Mouse (Mus musculus): ENCODE data around the gene BC049715.
"Not testable (repeated sequence)": the region's sequence is repeated elsewhere in the genome, so short reads cannot be mapped to it uniquely, and the experiment has no call there.

Gene BC049715

DNA sequence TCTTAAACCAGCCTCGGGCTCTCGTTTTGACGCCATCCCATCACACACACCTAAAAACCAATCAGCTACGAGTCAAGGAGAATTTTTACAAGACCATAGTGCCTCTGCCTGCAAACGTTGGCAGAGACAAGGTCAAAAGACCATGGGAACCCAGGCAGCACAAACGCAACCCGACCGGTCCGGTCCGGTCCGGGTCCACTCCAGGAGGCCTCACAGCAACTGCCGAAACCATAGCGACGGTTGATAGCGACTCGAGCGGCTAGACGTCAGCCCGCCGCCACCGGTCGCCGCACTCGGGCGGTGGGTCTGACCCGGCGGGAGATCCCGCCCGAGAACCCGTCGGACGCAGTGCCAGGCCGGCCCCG lies at the start of gene BC049715:
Gene BC049715 (plus strand): TSS at position 111 of the 365 bp plus-strand sequence.
- in situ Hi-C loops (cut with MseI, MboI) = no loop called here

GRCm38 (mm10) chr6:136781377-136781986 lies 45.9 kb upstream of the BC049715 start, which contains the start of gene Gucy2c:
Gucy2c (minus strand) TSS chr6:136781765.
- in situ Hi-C loops (cut with MseI, MboI) = no loop called here

DNA sequence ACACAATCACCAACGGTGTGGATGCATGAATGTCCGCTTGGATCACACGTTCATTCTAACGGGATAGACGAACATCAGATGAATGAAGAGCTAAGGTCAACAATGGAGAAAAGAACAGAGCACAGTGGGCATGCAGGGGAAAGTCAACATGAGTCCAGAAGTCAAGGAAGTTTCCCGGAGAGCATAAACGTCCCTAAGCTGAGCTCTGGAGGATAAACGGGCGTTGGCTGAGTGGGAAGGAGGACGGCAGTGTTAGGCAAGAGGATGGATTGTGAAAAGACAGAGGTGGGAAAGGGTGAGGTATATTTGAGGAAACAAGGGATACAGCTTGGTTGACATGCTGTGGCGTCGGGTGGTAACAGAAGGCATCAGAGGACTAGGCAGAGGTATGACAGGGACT lies 45.3 kb upstream of the BC049715 start:
- in situ Hi-C loops (cut with MseI, MboI) = no loop called here

DNA sequence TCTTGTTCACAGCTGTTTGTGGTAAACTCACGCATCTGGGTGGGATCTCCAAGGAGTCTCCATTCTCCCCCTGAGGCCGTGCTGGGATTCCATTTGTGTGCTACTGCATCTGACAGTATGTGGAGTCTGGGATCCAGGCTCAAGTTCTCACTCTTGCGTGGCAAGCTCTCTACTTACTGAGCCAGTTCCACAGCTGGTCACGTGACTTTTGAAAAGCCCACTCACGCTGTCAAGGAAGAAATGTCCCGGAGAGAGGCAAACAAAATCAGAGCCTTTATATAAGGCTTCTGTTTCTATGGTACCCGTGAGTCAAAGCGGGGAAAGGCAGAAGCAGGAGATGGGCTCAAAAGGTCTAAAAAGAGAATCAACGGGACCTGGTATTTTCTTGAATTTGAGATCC lies 44.7 kb upstream of the BC049715 start:
- in situ Hi-C loops (cut with MseI, MboI) = no loop called here

- in situ Hi-C loops (cut with MseI, MboI) = no loop called here
Observed at GRCm38 (mm10) chr6:136789391-136789971, 37.9 kb upstream of the BC049715 start.

DNA sequence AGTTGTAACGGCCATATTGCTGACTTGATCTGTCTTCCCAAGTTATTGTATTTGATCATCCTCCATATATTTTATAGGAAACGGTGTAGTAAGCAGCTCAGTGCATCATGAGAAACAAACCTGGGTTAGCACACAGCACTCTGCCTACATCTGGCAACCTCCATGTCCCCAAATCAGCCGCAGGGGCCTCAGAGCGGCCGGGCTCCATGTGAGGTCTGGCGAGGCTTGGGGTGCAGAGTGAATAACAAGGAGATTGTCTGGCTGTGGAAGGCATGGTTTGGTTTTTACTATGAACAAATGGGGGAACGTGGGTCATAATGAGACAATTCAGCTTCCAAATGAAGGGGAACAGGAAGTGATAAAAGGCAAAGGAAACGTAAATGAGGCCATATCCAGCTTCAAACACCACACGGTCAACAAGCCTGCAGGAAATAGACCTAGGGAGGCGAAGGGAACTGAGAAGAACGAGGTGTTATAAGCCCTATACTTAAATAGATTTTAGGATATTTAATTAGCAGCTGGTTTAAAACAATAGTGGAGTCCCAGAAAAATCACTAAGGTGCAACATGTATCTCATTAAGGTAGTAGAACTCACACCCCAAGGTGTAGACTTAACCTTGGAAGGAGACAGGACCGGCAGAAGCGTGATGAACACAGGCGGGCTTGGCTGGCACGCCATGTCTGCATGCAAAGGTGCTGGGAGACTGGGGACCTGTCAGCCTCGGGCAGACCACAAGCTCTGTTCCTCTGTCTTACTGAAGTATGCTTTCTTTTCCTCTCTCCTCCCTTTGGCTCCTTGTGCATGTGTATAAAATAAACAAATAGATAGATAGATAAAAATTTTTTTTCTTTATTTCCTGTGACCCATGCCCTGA lies 34.3 kb upstream of the BC049715 start:
- in situ Hi-C loops (cut with MseI, MboI) = no loop called here

DNA sequence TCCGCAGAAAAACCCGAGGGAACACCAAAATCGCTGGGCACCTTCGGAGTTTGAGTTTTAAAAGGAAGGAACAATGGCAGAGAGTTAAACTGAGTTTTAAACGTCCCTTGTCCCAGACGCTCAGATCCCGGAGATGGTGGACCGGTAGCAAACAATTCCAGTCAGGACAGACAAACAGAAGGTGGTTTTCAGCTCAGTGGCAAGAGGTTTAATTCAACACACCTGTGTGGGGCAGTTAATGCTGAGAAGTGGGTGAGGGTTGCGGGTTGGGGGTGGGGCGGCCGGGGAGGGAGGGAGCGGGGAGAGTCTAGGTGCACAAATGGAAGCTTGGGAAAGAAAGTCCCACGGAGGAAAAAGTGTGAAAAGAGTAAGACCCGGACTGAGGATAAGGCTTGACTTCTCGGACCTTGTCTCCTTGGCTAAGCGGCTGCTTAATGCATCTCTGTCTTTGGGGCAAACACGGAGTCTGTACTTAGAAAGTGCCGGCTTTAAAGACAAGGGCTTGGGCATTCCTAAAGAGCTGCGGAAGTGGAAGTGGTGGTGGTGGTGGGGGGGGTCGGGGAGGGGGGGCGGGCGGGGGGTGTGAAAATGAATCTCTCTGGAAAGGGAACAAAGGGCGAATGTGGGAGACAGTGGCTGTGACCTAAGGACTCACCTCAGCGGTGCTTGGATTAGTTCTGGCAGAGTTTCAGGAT lies 33.4 kb upstream of the BC049715 start:
- in situ Hi-C loops (cut with MseI, MboI) = no loop called here

DNA sequence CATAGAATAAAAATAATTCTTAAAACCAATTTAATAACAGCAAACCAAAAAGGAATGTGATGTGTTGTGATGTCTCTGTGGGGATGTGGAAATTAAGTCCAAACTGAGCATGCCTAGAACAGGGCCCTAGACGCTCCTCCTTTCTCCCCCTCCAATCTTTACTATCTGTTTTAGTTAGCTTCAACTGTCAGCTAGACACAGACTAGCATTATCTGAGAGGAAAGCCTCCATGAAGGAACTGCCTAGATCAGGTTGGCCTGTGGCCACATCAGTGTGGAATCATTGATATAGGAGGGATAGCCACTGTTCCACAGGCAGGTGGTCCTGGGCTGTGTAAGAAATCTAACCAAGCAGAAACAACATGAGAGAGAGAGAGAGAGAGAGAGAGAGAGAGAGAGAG lies 32.3 kb upstream of the BC049715 start:
- in situ Hi-C loops (cut with MseI, MboI) = no loop called here

DNA sequence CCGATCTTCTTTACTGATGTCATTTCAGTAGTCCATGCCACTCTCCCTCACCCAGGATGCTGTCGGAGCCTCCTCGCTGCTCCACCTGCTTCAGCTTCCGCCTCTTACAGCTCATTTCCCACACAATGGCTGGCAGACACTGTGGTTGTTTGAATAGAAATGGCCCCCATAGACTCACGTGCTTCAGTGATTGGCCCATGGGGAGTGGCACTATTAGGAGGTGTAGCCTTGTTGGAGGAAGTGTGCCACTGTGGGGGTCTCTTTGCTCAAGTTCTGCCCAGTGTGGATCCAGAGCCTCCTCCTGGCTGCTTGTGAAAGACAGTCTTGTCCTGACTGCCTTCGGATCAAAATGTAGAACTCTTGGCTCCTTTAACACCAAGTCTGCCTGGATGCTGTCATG lies 31.6 kb upstream of the BC049715 start:
- in situ Hi-C loops (cut with MseI, MboI) = no loop called here

DNA sequence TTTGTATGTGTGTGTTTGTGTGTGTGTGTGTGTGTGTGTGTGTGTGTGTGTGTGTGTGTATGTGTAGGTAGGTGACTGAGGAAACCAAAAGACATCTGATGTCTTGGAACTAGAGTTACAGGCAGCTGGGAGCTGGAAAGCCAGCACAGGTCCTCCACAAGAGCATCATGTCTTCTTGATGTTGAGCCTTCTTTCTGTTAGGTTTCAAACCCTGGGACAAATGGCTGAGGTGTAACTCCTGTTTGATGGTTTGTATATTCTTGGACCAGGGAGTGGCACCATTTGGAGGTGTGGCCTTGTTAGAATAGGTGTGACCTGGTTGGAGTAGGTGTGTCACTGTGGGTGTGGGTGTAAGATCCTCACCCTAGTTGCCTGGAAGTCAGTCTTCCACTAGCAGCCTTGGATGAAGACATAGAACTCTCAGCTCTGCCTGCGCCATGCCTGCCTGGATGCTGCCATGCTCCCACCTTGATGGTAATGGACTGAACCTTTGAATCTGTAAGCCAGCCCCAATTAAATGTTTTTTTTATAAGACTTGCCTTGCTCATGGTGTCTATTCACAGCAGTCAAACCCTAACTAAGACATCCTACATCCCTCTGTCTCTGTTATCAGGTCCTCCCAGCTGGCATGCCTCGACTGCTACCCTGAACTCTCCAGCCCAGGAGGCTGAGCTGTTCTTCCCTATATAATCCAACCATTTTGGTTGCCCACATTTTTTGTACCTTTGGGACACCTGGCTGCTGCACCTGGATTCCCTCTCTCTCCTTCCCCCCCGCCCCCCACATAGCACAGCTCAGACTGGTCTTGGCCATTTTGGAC lies 29.3 kb upstream of the BC049715 start:
- in situ Hi-C loops (cut with MseI, MboI) = not testable (repeated sequence)

DNA sequence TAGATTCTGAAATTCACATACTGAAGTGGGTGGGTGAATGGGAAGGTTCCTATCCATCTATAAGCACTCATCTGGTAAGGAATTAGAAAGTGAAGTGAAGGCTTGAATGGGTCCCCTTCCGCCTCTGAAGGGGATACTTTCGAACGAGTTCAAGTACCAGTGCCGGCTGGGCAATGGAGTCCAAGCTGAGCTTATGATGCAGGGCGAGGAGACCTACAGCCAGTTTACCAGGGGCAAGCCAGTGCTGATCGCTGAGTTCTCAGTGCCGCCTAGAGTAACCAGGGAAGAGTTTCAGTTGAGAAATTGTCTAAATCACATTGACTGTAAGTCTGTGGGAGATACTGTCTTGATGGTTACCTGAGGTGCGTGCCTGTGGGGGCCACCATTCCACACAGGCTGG lies 26.7 kb upstream of the BC049715 start:
- in situ Hi-C loops (cut with MseI, MboI) = no loop called here

DNA sequence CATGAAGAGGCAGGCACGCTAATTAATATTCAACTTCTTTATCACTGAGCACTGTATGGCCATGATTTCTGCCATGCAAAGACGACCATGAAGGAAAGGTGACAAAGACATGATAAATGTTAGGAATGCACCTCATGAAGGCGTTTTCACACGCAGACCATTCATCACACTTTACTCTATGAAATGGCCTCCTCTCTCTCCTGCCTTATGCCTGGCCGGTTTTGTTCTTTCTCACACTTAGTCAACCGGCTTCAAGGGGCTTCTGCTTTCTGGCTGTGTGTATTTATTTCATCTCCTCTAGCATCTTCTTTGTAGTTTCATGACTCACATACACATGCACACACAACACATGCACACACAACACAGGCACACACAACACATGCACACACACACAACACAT lies 26.2 kb upstream of the BC049715 start:
- in situ Hi-C loops (cut with MseI, MboI) = no loop called here

DNA sequence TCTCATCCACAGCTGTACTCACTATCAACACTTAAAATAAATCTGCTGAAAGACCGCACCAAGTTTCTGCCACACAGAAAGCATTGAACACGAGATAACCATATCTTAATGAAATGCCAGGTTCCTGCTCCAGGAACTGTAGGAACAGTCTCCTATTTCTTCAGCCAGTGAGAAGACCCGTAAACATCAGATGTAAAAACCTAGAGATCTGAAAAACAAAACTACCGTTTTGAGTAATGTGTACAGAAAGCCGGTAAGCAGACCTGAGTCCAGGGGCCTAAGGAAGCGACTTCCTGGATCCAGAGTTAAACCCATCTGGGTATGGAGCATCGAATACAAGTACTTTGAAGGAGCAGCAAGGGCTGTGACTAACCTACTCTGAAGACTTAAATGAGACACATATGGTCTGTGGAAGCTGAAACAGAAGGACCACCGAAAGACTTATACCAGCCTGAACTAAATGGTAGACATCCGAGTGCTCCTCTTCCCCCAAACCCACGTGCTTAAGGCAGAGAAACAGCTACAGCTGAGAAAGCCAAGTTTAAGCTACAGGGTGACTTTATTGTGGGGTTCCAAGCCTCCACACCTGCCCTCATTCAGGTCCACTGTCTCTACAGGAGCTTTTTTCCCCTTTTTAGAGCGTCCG lies 24.2 kb upstream of the BC049715 start:
- in situ Hi-C loops (cut with MseI, MboI) = no loop called here

DNA sequence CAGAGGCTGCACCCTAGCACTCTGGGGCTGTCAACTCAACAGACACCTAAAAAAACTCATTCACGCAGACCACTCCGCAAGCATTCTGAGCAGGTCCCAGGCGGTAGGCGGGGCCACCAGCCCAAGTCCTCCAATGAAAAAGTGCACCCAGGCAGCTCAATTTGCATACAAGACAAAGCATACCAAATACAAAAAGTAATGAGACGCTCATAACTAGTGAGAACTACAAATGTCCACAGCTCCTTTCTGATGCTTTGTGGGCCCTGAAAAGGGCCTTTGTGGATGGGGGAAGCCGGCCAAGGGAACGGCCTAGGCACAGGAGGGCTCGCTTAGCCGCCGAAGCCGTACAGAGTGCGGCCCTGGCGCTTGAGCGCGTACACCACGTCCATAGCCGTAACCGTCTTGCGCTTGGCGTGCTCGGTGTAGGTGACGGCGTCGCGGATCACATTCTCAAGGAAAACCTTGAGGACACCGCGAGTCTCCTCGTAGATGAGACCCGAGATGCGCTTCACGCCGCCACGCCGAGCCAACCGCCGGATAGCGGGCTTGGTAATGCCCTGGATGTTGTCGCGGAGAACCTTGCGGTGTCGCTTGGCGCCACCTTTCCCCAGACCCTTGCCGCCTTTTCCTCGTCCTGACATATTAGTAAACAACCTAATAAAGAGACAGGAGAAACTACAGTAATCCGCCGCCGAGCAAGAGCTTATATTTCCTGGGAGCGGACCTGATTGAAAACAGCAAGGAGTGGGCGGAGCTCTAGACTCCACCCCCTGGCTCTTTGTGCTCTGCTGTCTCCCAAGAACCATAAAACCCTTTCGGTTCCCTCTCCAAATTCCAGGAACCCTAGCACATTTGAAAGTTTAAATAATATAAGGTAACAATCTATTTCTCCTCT lies 23.4 kb upstream of the BC049715 start, which contains the start of gene Hist4h4:
Gene Hist4h4 (minus strand): TSS at position 677 of the 895 bp plus-strand sequence.
- in situ Hi-C loops (cut with MseI, MboI) = no loop called here

- in situ Hi-C loops (cut with MseI, MboI) = no loop called here
Observed at GRCm38 (mm10) chr6:136804705-136805408, 22.6 kb upstream of the BC049715 start.

- in situ Hi-C loops (cut with MseI, MboI) = no loop called here
Observed at GRCm38 (mm10) chr6:136805409-136805775, 22.0 kb upstream of the BC049715 start.

- in situ Hi-C loops (cut with MseI, MboI) = no loop called here
Observed at GRCm38 (mm10) chr6:136806819-136807218, 20.6 kb upstream of the BC049715 start.

DNA sequence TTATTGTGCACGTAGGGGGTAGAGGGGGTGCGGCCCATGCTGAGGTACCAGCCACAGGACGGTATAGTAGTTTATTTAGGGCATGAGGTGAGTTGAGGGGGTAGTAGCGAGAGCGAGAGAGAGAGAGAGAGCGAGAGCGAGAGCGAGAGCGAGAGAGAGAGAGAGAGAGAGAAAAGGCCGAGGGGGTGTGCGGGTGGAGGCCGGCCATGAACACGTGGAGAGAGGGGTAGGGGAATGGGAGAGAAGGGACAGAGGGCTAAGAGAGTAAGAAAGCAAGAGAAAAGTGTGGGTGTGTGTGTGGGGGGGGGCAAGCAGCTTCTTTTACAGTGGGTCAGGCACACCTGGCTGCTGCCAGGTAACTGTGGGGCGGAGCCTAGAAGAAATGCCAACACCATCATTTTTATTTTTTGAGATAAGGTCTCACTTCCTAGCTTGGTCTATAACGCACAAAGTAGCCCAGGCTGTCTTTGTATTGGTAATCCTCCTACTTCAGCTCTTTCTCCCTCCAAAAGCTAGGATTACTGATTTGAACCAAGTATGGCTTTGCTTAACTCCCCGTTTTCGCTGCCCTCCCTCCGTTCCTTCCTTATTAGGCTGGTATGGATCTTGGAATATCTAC lies 19.9 kb upstream of the BC049715 start:
- in situ Hi-C loops (cut with MseI, MboI) = no loop called here

GRCm38 (mm10) chr6:136808014-136808417 lies 19.4 kb upstream of the BC049715 start, which contains the start of gene H2afj:
H2afj (plus strand) TSS chr6:136808244.
- in situ Hi-C loops (cut with MseI, MboI) = no loop called here
